Mouse (Mus musculus): Measurements from ENCODE around the gene Slc39a11. TPM values are rescaled to one million over a fixed set of nuclear protein-coding genes. Genes with fewer than 3 reads are reported as not detected.

The Slc39a11 gene
- polyA plus RNA-seq, 3 experiments from 2014 or later = 12.6 to 17.3 (median 16.9) TPM

GRCm38 (mm10) chr11:113330061-113330591, 319.8 kb downstream of the Slc39a11 start:
- ATAC-seq = no peak

DNA sequence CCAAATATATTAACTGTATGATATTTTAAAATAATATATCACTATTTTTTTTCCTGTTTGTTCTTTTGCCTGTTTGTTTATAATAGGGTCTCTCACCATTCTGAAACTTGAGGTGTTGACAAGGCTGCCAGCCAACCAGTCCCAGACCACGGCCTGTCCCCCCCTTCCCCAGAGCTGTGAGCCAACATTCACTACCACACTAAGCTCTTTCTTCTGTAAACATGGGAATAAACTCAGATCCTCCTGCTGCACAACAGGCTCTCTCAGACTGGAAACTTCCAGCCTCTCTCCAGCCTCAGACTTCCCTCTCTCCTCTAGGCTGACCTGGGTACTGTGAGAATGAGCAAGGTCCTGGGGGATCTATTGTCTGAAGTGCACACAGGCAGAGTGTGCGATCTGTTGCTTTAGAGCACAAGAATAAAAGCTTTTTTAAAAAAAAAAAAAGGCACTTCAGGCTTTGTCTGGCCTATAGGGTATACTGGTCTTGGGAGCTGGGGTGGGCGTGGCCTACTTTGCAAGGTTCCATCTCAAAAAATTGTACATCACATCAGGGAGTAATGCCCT, 322.3 kb downstream of the Slc39a11 start:
- ATAC-seq = no peak

DNA sequence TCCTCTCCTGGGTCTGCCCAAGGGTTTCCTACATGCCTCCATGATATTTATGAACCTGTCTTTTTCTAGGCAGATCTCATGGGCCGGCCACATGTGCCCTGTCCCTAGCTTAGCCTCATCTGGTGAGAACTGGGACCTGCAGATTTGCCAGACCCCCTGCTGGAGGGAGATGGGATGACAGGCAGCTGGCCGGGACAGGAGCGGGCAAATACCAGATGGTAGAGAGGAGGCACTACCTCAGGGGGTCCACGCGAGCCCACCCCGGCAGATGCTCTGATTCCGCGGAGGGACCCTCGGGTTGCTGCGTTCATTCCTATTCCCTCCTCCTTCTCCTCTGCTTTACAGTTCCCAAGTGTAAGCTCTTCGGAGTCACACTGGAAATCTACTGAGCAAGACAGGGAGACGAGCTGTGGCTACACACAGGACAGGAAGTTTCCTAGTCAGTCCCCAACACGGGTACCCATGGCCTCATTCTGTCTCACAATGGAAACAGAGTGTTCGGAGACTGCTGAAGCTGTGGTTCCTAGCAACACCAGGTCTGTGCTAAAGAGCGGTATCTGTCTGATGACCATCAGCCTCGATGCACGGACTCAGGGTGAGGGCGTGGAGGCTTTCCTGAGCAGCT, 323.4 kb downstream of the Slc39a11 start:
- no peak for ATAC-seq

DNA sequence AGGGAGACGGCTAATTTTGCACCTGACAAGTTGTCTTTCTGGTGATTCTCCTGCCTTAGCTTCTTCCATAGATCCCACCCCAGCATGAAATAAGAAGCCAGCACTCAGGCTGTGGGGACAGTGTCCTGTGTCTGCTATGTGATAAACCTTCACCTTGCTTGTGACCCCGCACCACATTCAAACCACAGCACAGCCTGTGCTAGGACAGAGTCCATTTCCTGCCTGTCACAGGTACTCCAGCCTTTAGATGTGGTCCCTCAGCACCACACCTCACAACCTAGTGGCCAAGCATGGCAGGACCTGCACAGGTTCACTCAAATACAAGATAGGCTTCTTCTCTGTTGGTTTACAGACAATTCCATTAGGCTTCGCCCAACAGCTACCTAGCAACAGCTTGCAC, 328.3 kb downstream of the Slc39a11 start:
- ATAC-seq = no peak

DNA sequence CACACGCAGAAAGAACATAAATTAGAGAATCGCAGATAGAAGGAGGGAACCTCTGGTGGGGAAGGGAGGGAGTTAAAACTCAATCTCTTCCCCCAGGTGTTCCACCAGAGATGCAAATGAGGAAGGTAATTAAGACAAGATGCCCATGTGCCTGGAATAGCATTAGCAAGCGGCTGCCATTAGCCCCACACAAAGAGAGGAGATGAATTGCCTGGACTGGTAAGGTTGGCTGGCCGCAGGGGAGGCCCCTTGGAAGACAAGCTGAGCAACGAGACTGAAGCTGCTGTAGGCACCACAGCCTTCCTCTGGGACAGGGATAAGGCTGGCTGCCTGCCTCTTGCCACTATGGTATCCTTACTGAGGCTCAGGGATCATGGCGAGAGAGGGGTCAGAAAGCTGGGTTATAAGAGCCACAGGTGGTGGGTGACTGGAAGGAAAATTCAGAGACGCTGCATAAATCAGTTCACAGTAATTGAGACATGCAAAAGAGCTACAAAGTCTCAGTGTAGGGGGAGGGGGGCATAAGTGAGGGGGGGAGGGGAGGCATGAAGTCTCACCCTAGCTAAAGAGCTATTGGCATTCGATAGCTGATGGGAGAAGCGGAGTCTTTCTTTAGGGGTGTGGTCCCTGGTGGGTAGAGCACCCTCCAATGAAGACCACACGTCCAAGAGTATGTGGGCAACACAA, 340.5 kb downstream of the Slc39a11 start:
- ATAC-seq = no peak

- ATAC-seq = no peak
Measured at GRCm38 (mm10) chr11:113308256-113308941, 341.5 kb downstream of the Slc39a11 start.

- no peak for ATAC-seq
Measured at GRCm38 (mm10) chr11:113303204-113303603, 346.7 kb downstream of the Slc39a11 start.

DNA sequence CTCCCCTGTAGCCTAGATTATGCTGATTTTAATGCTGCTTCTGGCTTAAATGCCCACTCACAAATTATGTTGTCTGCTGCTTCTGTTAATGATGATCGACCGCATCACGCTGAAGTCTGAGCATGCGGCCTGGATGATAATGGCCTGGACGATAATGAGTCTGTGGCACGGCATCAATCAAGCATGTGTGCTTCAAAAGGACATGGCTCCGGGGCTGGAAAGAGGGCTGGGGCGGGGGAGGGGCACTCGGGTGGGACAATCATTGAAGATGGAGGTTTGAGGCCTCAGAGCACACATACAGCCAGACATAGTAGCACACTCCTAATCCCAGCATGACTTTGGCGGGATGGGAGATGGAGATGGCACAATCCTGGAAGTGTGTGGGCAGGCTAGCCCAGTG, 350.4 kb downstream of the Slc39a11 start:
- ATAC-seq = no peak

DNA sequence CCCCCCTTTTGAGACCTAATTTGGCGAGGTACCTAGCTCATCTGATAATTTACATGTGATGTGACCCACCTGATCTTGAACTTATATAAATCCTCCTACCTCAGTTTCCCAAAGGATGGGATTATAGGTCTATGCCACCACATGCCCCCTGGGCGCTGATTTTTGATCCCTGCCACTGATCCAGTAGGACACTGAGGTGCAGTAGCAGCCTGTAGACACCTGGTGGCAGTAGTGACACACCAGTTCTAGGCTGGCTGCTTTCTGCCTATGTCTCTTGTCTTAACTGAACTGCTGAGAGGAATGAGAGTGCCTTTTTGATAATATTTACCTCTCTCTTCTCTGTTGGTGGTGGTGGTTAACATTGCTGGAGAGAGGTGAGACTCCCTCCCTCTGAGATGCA, 352.1 kb downstream of the Slc39a11 start:
- no peak for ATAC-seq

DNA sequence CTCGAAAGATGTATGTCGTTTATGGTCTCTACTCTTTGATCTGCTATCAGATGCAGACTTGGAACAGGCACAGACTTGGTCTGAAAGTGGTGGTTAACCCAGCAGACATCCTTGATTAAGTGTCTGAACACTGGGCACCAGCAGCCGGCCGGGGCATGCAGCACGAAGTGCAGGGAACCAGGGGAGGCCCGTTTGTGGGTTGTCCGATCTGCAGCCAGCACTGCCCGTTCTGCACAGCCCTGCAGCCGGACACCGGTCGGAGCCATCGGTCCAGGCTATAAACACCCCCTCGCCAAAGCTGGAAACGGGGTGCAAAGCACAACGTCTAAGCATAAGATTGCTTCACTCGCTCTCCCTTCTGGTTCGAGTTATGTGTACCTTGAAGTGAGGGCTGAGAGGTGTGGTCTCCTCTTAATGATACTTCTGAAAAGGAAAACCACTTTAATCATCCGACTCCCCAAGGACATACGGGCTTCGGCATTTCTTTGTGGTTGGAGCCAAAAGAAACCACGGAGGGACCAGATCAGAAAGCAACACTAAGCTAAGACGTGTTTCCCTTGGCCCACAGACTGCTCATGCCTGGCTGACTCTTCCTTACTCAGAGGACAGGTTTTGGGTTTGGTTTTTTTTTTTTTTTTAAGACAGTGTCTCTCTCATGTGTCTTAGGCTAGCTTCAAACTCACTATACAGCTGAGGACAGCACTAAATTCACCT, 352.8 kb downstream of the Slc39a11 start:
- ATAC-seq = no peak

DNA sequence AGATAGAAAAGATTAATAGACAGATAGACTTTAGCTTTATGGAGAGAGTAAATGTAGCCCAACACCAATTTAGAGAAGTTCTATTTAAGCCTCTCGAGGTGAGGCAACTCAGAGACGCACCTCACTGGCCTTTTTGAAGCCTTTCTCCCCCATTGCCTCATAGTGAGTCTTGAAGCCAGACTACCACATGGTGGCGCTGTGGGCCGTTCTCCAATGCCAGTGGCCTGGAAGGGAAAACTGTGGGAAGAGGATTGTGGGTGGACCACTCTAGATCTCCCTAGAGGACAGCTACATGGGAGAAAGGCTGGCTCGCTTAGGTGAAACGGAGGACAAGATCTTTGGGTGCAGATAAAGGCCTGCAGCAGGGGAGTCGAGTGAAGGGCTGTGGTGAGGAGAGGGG, 353.7 kb downstream of the Slc39a11 start:
- ATAC-seq = no peak

- no peak for ATAC-seq
Measured at GRCm38 (mm10) chr11:113294518-113294917, 355.4 kb downstream of the Slc39a11 start.

- ATAC-seq = no peak
Measured at GRCm38 (mm10) chr11:113292906-113293614, 356.8 kb downstream of the Slc39a11 start.

DNA sequence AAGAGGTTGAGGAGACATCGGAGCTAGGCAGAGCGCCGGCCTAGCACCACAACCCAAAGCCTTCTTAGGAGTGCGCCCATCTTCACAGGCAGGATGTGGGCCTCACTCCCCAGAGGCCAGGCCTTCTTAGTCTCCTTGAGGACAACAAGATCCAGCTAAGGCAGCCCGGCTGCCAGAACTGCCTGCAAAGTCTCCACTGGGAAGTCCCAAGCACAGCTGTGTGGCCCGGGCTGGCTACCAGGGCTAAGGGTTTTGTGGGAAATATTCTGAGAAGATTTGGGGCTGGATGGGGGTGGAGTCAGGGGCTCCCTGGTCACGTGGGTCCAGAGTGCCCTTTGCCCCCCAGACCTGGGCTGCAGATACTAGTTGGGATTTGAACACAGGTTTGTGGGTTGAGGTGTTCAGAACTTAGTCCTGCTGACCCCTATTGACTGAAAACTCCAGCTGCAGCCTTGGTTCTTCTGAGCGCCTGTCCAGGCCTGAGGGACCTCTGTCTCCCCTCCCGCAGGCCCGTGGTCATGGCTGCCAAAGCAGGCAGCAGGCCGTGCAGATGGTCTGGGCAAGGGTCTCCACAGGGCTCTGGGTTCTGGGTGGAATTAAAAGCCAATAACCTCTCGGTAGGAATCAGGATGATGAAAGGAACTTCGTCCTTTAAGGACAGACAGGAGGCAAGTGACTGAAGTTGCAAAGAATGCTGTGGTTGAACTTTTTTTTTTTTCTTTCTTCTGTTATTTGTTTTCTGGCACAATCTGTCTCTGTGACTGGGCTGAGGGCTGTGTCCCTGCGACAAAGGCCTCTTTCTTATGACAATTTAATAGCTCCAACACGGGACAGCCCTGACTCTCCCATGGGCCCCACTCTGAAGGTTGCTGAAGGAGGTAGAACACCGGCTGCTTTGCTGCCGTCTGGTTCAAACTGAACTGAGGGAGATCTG, 357.8 kb downstream of the Slc39a11 start:
- ATAC-seq = no peak

- no peak for ATAC-seq
Measured at GRCm38 (mm10) chr11:113290911-113291310, 359.0 kb downstream of the Slc39a11 start.

GRCm38 (mm10) chr11:113284951-113285741, 364.7 kb downstream of the Slc39a11 start:
- ATAC-seq = no peak

GRCm38 (mm10) chr11:113283376-113283811, 366.5 kb downstream of the Slc39a11 start:
- no peak for ATAC-seq

DNA sequence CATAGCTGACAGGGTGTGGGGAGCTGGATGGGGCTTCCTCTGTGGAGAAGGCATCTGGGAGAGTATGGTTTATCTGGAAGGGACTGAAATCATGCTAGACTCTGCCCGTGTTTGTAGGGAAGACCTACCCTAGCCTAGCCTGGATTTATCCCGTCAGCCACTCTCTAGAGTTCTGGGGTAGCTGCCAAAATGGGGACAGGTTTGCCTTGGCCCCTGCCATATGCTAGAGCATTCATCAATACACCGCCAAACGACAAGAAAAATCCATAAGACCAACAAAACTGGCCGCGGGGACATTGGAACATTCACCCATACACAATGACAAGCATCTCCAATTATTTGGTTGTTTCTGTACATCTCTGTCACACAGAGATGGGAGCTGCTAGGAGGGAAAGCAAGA, 371.6 kb downstream of the Slc39a11 start:
- ATAC-seq = no peak

DNA sequence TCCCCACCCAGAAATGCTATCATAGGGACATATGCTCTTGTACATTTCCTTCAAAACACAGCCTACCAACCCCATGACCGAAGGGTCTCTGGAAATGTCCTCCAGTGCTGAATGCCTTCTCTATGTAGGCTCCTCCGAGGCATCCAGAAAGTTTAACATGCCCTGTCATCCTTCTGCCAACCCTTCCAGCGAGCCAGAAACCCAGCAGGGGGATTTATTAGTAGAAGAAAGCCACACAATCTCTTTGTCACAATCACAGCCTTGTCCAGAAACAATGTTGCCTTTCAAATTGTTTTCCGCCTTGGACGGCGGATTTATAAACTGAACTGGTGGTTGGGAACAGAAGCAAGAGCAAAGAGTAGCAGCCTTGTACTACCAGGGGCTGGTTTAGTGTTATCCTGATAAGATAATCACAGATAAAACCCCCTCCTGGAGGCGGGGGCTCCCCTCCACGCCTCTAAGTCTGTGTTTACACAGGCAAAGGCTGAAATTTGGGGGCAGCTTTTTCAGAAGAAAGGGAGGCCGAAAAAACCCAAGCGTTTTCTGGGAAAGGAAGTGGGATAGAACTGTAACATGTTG, 372.8 kb downstream of the Slc39a11 start:
- ATAC-seq = no peak

All from inflammation-experienced regulatory T-cells, adult 6 months (primary cell).